Mouse (Mus musculus): ENCODE results near the gene Pelo. TPM values are rescaled to one million over a fixed set of nuclear protein-coding genes. Genes with fewer than 3 reads are reported as not detected.
A peak's percentile ranks its signal among the peaks of the same experiment; 100 is the strongest.

Gene Pelo
- polyA plus RNA-seq, 1 experiment = 7.8 TPM

DNA sequence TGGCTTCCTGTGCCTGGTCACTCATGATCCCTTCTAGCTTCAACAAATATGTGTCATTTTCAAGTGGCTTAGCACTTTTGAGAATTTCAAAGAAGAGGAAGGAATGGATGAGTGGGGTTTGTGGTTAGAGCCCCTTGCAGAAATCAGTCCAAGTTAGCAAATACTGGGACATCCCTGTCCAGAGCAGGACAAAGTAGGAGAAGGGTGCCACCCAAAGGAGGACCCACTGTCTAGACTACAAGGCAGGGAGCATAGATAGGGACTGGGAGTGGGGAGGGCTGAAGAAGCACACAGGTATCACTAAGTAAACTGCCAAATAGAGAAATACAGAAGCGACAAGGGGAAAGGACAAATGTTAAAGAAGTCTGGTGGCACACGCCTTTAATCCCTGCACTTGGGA is 12.8 kb upstream of the Pelo start:
- Histone ChIP-seq H3K4me3 (replicated peaks; ENCODE audit: control insufficient read depth, low read depth, low read length) (no peak overlapping the region), H3K27ac (ENCODE audit: control insufficient read depth, insufficient read depth, low read depth, low read length, poor library complexity) (no peak overlapping the region), H3K4me1 (ENCODE audit: control insufficient read depth, insufficient read depth, low read length) (no peaks in the 10 kb centered on the region; the same call in 1 of the 2 replicates)
- TF ChIP-seq POLR2A (IDR thresholded peaks at IDR 0.05; ENCODE audit: borderline replicate concordance, control insufficient read depth, low read depth, low read length) (no peak), CTCF (IDR thresholded peaks at IDR 0.05; ENCODE audit: control insufficient read depth, insufficient read depth, low read length) (no peak)
- WGBS = 83% methylated on average over 2 of the region's 2 CpGs

DNA sequence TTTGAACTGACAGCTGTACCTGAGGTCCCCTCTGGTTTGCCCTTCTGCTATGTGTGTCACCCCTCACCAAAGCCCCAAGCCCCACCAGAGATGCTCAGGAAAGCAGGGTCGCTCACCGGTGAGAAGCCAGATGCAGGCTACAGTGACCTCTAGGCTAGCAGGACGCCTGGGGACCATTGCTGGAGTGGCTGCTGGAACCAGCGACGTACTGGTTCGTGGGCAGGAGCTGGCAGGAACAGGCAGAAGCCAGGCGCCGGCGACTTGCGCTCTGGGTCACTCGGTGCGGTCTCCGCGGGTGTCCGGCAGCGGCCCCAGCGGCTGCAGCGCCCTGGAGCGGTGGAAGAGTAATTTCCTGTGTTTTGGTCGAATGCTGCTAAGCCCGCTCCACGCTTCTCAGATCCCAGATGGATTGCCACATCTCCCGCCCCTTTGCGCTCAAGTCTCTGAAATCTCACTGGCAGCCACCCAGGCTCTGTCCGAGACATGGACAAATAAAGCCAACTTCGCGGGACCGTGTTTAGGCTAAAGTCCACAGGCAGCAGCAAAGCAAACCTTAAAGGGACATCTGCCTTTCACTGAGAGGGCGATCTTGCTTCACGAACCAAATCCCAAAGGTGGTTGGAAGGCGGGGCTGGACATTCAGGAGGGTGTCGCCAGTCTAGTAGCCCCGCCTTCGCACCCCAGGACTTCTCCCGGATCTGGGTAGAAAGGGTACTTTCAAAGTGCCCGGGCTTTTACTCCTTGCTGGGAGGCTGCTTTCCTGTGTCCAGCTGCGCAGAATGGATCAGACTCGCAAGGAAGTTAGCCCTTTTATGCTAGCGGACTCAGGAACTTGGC is 11.6 kb upstream of the Pelo start, which contains the start of the genes Gm49395 and Itga1:
TSS of gene Gm49395 (minus strand) at position 567 of the 837 bp plus-strand sequence.
TSS of gene Itga1 (minus strand) at position 610 of the 837 bp plus-strand sequence.
- TF ChIP-seq POLR2A (IDR thresholded peaks at IDR 0.05; ENCODE audit: borderline replicate concordance, control insufficient read depth, low read depth, low read length) (peak; percentile 8; the same call in 1 of the 2 replicates), CTCF (IDR thresholded peaks at IDR 0.05; ENCODE audit: control insufficient read depth, insufficient read depth, low read length) (no peak)
- 1% methylated on average over 39 of the region's 39 CpGs for WGBS
- Histone ChIP-seq H3K4me3 (replicated peaks; ENCODE audit: control insufficient read depth, low read depth, low read length) (peak within 1 kb of the TSS; percentile 63), H3K4me1 (ENCODE audit: control insufficient read depth, insufficient read depth, low read length) (no peaks in the 10 kb centered on the region; the same call in none of the 2 replicates), H3K27ac (ENCODE audit: control insufficient read depth, insufficient read depth, low read depth, low read length, poor library complexity) (peak within 1 kb of the TSS; percentile 42)

DNA sequence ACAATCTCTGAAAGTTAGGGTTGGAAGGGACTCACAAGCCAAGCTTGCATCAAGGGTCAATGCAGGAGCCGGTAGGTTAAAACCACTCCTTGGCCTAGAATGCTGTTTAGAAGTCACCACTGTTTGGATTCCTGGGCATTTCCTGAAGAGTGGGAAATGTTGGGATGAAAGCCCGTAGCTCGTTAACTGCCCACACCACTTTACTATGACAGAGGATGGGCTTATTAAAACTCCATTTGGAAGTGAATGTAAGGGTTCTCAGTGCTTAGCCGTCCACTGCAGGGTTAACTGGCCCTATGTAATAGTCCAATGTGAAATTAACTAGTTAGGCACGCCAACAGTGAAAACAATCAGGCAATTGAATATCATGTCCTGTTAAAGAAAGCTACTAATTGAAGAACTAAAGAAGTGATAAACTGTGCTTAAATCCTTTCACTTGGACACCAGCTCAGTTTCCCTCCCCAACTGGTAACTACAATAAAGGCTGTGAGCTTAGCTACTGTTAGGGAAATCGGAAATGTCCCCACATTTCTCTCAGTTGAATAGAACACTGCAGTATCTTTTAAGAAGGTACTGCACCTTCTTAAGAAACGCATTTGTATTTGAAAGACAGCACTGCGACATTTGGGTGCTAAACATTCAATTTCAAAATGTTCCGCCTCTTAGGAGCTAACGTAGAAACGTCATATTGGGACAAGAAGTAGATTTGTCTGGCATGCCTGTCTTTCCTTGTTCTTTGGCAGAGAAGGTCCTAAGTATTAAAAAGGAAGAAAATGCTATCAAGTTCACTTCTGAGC is 10.6 kb upstream of the Pelo start:
- no peak overlapping the region for H3K4me3 ChIP-seq (replicated peaks; ENCODE audit: control insufficient read depth, low read depth, low read length)
- no peak for TF ChIP-seq POLR2A (IDR thresholded peaks at IDR 0.05; ENCODE audit: borderline replicate concordance, control insufficient read depth, low read depth, low read length)
- no peak for TF ChIP-seq CTCF (IDR thresholded peaks at IDR 0.05; ENCODE audit: control insufficient read depth, insufficient read depth, low read length)
- no peak overlapping the region for H3K27ac ChIP-seq (ENCODE audit: control insufficient read depth, insufficient read depth, low read depth, low read length, poor library complexity)
- no peaks in the 10 kb centered on the region; the same call in 1 of the 2 replicates for H3K4me1 ChIP-seq (ENCODE audit: control insufficient read depth, insufficient read depth, low read length)
- WGBS = 69% methylated on average over 11 of the region's 11 CpGs

DNA sequence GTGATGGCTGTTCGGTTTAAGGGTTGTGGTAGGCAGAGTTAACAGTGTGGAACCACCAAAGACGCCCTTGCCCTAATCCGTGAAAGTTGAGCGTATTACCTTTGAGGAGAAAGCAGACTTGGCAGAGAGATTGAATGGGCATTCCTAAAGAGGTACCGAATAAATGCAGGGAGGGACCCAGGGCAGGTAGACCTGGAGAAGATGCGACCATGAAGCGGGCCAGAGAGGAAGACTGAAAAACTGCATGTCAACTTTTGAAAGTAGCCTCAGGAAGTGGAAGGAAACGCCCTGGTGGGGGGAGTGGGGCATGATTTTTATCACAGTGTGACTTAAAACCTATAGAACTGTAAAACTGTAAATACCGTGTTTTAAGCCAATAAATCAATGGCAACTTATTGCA is 9.4 kb upstream of the Pelo start:
- Histone ChIP-seq H3K4me3 (replicated peaks; ENCODE audit: control insufficient read depth, low read depth, low read length) (no peak overlapping the region), H3K4me1 (ENCODE audit: control insufficient read depth, insufficient read depth, low read length) (no peaks in the 10 kb centered on the region; the same call in 1 of the 2 replicates), H3K27ac (ENCODE audit: control insufficient read depth, insufficient read depth, low read depth, low read length, poor library complexity) (no peak overlapping the region)
- WGBS = 67% methylated on average over 9 of the region's 9 CpGs
- TF ChIP-seq CTCF (IDR thresholded peaks at IDR 0.05; ENCODE audit: control insufficient read depth, insufficient read depth, low read length) (no peak), POLR2A (IDR thresholded peaks at IDR 0.05; ENCODE audit: borderline replicate concordance, control insufficient read depth, low read depth, low read length) (no peak)

DNA sequence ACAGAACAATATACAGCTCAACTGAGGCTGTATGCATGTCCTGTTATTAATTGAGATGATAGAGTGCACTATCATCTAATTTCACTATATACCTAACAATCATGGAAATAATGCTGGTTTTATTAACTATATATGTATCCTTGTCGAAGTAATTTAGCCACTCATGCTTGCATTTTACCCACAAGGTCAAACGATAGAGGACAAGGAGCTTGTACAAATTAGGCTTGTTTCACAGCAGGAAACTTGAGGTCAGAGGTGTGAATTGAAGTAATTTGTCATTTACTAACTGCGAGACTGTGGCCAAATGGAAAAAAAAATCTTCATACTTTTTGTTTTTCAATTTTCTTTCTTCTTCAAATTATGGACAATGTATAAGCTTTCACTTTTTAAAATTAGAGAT is 8.2 kb upstream of the Pelo start:
- TF ChIP-seq POLR2A (IDR thresholded peaks at IDR 0.05; ENCODE audit: borderline replicate concordance, control insufficient read depth, low read depth, low read length) (no peak), CTCF (IDR thresholded peaks at IDR 0.05; ENCODE audit: control insufficient read depth, insufficient read depth, low read length) (no peak)
- no peak overlapping the region for H3K4me3 ChIP-seq (replicated peaks; ENCODE audit: control insufficient read depth, low read depth, low read length)
- H3K27ac ChIP-seq (ENCODE audit: control insufficient read depth, insufficient read depth, low read depth, low read length, poor library complexity) = no peak overlapping the region
- no peaks in the 10 kb centered on the region; the same call in 1 of the 2 replicates for H3K4me1 ChIP-seq (ENCODE audit: control insufficient read depth, insufficient read depth, low read length)
- 76% methylated on average over 3 of the region's 3 CpGs for WGBS

DNA sequence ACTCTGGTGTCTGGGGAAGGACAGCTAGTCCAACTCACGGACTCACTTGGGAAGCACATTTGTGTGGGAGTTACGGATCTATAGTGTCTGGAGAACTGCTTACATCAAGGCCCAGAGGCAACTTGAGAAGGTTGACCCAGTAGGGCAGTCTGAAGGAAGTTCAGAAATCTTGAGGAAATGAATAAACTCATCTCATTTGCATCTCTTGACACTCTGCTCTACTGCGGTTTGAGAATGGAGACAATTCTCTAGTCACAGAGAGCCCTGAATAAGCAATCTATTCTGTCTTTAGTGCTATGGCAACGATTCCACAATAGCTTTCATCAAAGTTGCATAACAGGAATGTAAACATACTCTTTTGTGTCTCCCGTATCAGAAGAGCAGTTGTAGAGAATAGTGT is 7.0 kb upstream of the Pelo start:
- no peak overlapping the region for H3K27ac ChIP-seq (ENCODE audit: control insufficient read depth, insufficient read depth, low read depth, low read length, poor library complexity)
- 63% methylated on average over 5 of the region's 5 CpGs for WGBS
- no peak for TF ChIP-seq CTCF (IDR thresholded peaks at IDR 0.05; ENCODE audit: control insufficient read depth, insufficient read depth, low read length)
- no peak for TF ChIP-seq POLR2A (IDR thresholded peaks at IDR 0.05; ENCODE audit: borderline replicate concordance, control insufficient read depth, low read depth, low read length)

DNA sequence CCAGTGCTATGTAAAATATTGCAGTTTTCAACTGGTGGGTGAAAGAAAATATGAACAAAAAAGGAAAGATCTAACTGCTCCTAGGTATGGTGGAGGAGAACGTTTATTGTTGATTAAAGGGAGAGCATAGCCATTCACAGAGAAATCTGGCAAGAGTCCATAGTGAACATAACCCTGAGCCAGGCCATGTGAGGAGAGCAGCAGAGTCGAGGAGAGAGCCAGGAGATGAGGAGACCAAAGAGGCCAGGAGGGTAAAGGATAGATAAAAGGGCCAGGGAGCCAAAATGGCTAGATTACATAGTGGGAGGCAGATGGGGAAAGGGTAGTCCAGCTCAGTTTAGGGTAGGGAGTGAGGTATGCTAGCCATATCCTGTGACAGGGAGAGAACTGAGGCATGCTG is 6.2 kb upstream of the Pelo start:
- H3K27ac ChIP-seq (ENCODE audit: control insufficient read depth, insufficient read depth, low read depth, low read length, poor library complexity) = no peak overlapping the region
- 62% methylated on average over 2 of the region's 2 CpGs for WGBS
- no peaks in the 10 kb centered on the region; the same call in none of the 2 replicates for H3K4me1 ChIP-seq (ENCODE audit: control insufficient read depth, insufficient read depth, low read length)
- TF ChIP-seq POLR2A (IDR thresholded peaks at IDR 0.05; ENCODE audit: borderline replicate concordance, control insufficient read depth, low read depth, low read length) (no peak), CTCF (IDR thresholded peaks at IDR 0.05; ENCODE audit: control insufficient read depth, insufficient read depth, low read length) (no peak)
- H3K4me3 ChIP-seq (replicated peaks; ENCODE audit: control insufficient read depth, low read depth, low read length) = no peak overlapping the region

More for the DNA sequence above, 7.0 kb upstream of the Pelo start:
- H3K4me1 ChIP-seq (ENCODE audit: control insufficient read depth, insufficient read depth, low read length) = no peaks in the 10 kb centered on the region; the same call in 1 of the 2 replicates
- H3K4me3 ChIP-seq (replicated peaks; ENCODE audit: control insufficient read depth, low read depth, low read length) = no peak overlapping the region

DNA sequence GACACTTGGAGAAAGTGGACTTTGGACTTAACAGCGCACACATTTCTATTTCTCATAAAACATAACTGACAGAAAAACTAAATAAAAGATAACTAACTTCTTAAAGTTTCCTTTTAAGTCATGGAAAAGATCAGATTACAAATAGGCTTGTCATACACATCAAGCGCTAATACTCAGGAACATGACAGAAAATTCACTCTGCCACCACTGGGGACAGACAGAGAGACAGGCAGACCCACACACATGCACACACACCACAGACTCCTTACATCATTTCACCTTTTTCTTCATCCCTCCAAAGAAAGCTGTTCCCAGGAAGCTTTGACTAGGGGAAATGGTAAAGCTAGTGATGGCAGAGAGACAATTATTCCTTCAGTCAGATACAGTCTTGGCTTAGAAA is 5.4 kb upstream of the Pelo start:
- no peak overlapping the region for H3K4me3 ChIP-seq (replicated peaks; ENCODE audit: control insufficient read depth, low read depth, low read length)
- H3K4me1 ChIP-seq (ENCODE audit: control insufficient read depth, insufficient read depth, low read length) = no peaks in the 10 kb centered on the region; the same call in none of the 2 replicates
- TF ChIP-seq CTCF (IDR thresholded peaks at IDR 0.05; ENCODE audit: control insufficient read depth, insufficient read depth, low read length) (no peak), POLR2A (IDR thresholded peaks at IDR 0.05; ENCODE audit: borderline replicate concordance, control insufficient read depth, low read depth, low read length) (no peak)
- 88% methylated on average over 2 of the region's 2 CpGs for WGBS
- H3K27ac ChIP-seq (ENCODE audit: control insufficient read depth, insufficient read depth, low read depth, low read length, poor library complexity) = no peak overlapping the region
